Mouse (Mus musculus): ENCODE results near the gene Cacna2d2.

- no peak for TF ChIP-seq CTCF (IDR thresholded peaks at IDR 0.05; ENCODE audit: insufficient read depth, low read length)
- TF ChIP-seq POLR2A (IDR thresholded peaks at IDR 0.05; ENCODE audit: borderline replicate concordance, extremely low read depth, low read depth, low read length): no peak
Measured at GRCm38 (mm10) chr9:107534408-107535202, 135.2 kb downstream of the Cacna2d2 start.
